Mouse (Mus musculus) liver, embryonic 14.5 days (tissue): ENCODE measurements around the gene Gale. TPM values are rescaled to one million over a fixed set of nuclear protein-coding genes. Genes with fewer than 3 reads are reported as not detected.

Source experiments
- ATAC-seq: fragments of 200-750 bp; cut with Nextera tagmentation; 2 replicates; pipeline ENCODE4 v1.8.0; 2017; ENCODE audit warnings: moderate number of reproducible peaks, mild to moderate bottlenecking, moderate library complexity; ENCODE audit not compliant: insufficient read depth
- DNase-seq, 3 experiments: peaks; one replicate each; pipeline ENCODE4 v3.0.0-alpha.2; 2012 to 2013; ENCODE audit warnings: low read depth in 3 of 3, low spot score in 3 of 3
- H3K27ac ChIP-seq: fragments of 300-500 bp; sonication (generic); 2 replicates; pipeline ENCODE4 v1.5.1; 2014; ENCODE audit warnings: moderate library complexity, mild to moderate bottlenecking, control low read depth, inconsistent platforms
- H3K27me3 ChIP-seq: fragments of 300-500 bp; sonication (generic); 2 replicates; pipeline ENCODE4 v1.6.1; 2014; ENCODE audit warnings: mild to moderate bottlenecking, low read length, moderate library complexity; ENCODE audit not compliant: control insufficient read depth, insufficient read depth
- H3K36me3 ChIP-seq: fragments of 300-500 bp; sonication (generic); replicated peaks from 2 replicates; pipeline ENCODE4 v1.6.1; 2014; ENCODE audit warnings: low read depth; ENCODE audit not compliant: control insufficient read depth, insufficient read depth
- H3K4me1 ChIP-seq, 2 experiments: fragments of 200-500 bp in 1 of 2; fragments of 300-500 bp in 1 of 2; sonication (generic) in 1 of 2; replicated peaks; 2 replicates each; pipeline ENCODE4 v1.6.1; 2012 to 2014; ENCODE audit warnings: antibody characterized with exemption in 1 of 2, inconsistent platforms in 1 of 2, low read length in 1 of 2; ENCODE audit not compliant: control insufficient read depth in 2 of 2, insufficient read depth in 2 of 2
- H3K4me2 ChIP-seq: fragments of 300-500 bp; sonication (generic); 2 replicates; pipeline ENCODE4 v1.6.1; 2014; ENCODE audit warnings: low read depth, mild to moderate bottlenecking, control low read depth, moderate library complexity
- H3K4me3 ChIP-seq, 2 experiments: fragments of 200-500 bp in 1 of 2; fragments of 300-500 bp in 1 of 2; sonication (generic) in 1 of 2; 2 replicates each; pipeline ENCODE4 v1.5.1; 2012 to 2014; ENCODE audit warnings: low read depth in 2 of 2, low read length in 2 of 2, mild to moderate bottlenecking in 2 of 2, control low read depth in 1 of 2, inconsistent platforms in 1 of 2, moderate library complexity in 1 of 2; ENCODE audit not compliant: insufficient read depth in 1 of 2
- H3K9ac ChIP-seq: fragments of 300-500 bp; sonication (generic); replicated peaks from 2 replicates; pipeline ENCODE4 v1.6.1; 2014; ENCODE audit warnings: mild to moderate bottlenecking, control low read depth, moderate library complexity
- H3K9me3 ChIP-seq: fragments of 300-500 bp; sonication (generic); 2 replicates; pipeline ENCODE4 v1.6.1; 2016; ENCODE audit warnings: low read length, mixed read lengths; ENCODE audit not compliant: control insufficient read depth
- CTCF ChIP-seq: IDR thresholded peaks from 2 replicates; pipeline ENCODE4 v1.5.1; 2016; ENCODE audit warnings: antibody characterized with exemption, low read depth, control low read depth
- EP300 ChIP-seq: IDR thresholded peaks from 2 replicates; pipeline ENCODE4 v1.6.1; 2016; ENCODE audit warnings: antibody characterized with exemption, low read depth
- WGBS: fragments of 180-500 bp; shearing (Covaris S2); extraction: QIAGEN DNeasy Blood & Tissue Kit; methylation state at CpG from one replicate; pipeline ENCODE4 v1.1.7; 2014; ENCODE audit not compliant: insufficient replicate concordance; 5-methylcytosine and 5-hydroxymethylcytosine counted together
- polyA plus RNA-seq, 2 experiments: library from polyadenylated mRNA; depleted of rRNA in 1 of 2; stranded (reverse) in 1 of 2; unstranded in 1 of 2; fragments of >200 nt; fragmentation: Nextera tagmentation in 1 of 2; extraction: Ambion mirVana in 1 of 2; gene quantifications; 2 replicates each; pipeline versions ENCODE4 v1.2.1 to v1.2.3; 2012 to 2014

Gale gene
- polyA plus RNA-seq, 2 experiments, result 22.8 to 38.0 TPM

GRCm38 (mm10) chr4:135921257-135922120 is 42.0 kb upstream of the Gale start:
- WGBS, result 8% methylated on average over 26 of the region's 26 CpGs
- peaks cover 4 to 18% of the 10 kb centered on the region in 2 experiments; a peak in 3 of 4 replicates for H3K4me1 ChIP-seq
- DNase-seq, result no peak
- H3K4me3 ChIP-seq, result peak overlapping the region; percentile 74 to 95
- no peaks in the 10 kb centered on the region for H3K9me3 ChIP-seq
- peak overlapping the region; percentile 93 for H3K4me2 ChIP-seq
- no peak; the same call in 1 of the 2 replicates for ATAC-seq
- H3K36me3 ChIP-seq, result no peaks in the 10 kb centered on the region
- TF ChIP-seq EP300 (no peak), CTCF (no peak)
- H3K9ac ChIP-seq, result peak overlapping the region; percentile 69
- no peaks in the 10 kb centered on the region for H3K27me3 ChIP-seq
- no peak overlapping the region for H3K27ac ChIP-seq

- H3K4me3 ChIP-seq, result peak overlapping the region in 1 of 2 experiments; percentile 74; a peak in 2 of 4 replicates
- no peaks in the 10 kb centered on the region for H3K9me3 ChIP-seq
- no peaks in the 10 kb centered on the region for H3K36me3 ChIP-seq
- H3K27me3 ChIP-seq, result no peaks in the 10 kb centered on the region
- TF ChIP-seq EP300 (no peak), CTCF (no peak)
- DNase-seq (no peak), ATAC-seq (no peak)
- H3K27ac ChIP-seq, result no peak overlapping the region
- H3K9ac ChIP-seq, result no peak overlapping the region
- WGBS, result 71% methylated on average over 1 of the region's 1 CpGs
- peak overlapping the region; percentile 93 for H3K4me2 ChIP-seq
- peaks cover 4 to 18% of the 10 kb centered on the region in 2 experiments; a peak in 3 of 4 replicates for H3K4me1 ChIP-seq
Measured at GRCm38 (mm10) chr4:135922190-135922589, 41.3 kb upstream of the Gale start.

GRCm38 (mm10) chr4:135924418-135924817 is 39.1 kb upstream of the Gale start:
- Histone ChIP-seq H3K27me3 (no peaks in the 10 kb centered on the region), H3K4me3 (no peak overlapping the region), H3K4me2 (no peak overlapping the region), H3K9ac (no peak overlapping the region), H3K9me3 (no peaks in the 10 kb centered on the region), H3K27ac (no peak overlapping the region), H3K4me1 (peaks cover 4 to 13% of the 10 kb centered on the region in 2 experiments; a peak in 3 of 4 replicates), H3K36me3 (no peaks in the 10 kb centered on the region)
- WGBS, result 72% methylated on average over 2 of the region's 2 CpGs
- ATAC-seq (no peak), DNase-seq (no peak)
- TF ChIP-seq EP300, result no peak

DNA sequence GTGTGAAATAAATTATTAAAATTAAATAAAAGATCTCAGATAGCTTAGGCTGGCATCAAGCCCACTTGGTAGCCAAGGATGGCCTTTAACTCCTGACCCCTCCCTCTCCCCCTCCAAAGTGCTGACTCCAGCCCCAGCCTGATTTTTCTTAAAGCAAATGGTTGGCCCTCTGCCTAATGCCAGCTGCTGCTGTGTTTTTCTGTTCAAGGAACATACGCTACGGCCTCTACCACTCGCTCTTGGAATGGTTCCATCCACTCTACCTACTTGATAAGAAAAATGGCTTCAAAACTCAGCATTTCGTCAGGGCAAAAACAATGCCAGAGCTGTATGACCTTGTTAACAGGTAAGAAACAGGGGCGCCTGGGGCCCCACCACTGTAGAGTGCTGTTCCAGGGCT is 38.2 kb upstream of the Gale start:
- no peak overlapping the region for H3K4me2 ChIP-seq
- no peak overlapping the region for H3K27ac ChIP-seq
- DNase-seq, result no peak
- no peaks in the 10 kb centered on the region for H3K36me3 ChIP-seq
- WGBS, result 82% methylated on average over 5 of the region's 5 CpGs
- peaks cover 4 to 13% of the 10 kb centered on the region in 2 experiments; a peak in 3 of 4 replicates for H3K4me1 ChIP-seq
- TF ChIP-seq CTCF, result no peak
- no peak for TF ChIP-seq EP300
- no peak overlapping the region for H3K4me3 ChIP-seq
- no peak overlapping the region for H3K9ac ChIP-seq
- H3K27me3 ChIP-seq, result no peaks in the 10 kb centered on the region
- no peaks in the 10 kb centered on the region for H3K9me3 ChIP-seq
- ATAC-seq, result no peak

- ATAC-seq, result no peak
- H3K36me3 ChIP-seq, result no peaks in the 10 kb centered on the region
Measured at GRCm38 (mm10) chr4:135926195-135926808, 37.2 kb upstream of the Gale start.

More at GRCm38 (mm10) chr4:135926195-135926808, 37.2 kb upstream of the Gale start:
- no peak overlapping the region for H3K4me2 ChIP-seq
- H3K9me3 ChIP-seq, result no peaks in the 10 kb centered on the region
- TF ChIP-seq EP300, result no peak
- no peak for TF ChIP-seq CTCF
- DNase-seq, result no peak
- H3K27ac ChIP-seq, result no peak overlapping the region
- 69% methylated on average over 10 of the region's 10 CpGs for WGBS
- no peak overlapping the region for H3K4me3 ChIP-seq
- H3K4me1 ChIP-seq, result peaks cover 4 to 12% of the 10 kb centered on the region in 2 experiments; a peak in 3 of 4 replicates
- H3K9ac ChIP-seq, result no peak overlapping the region
- no peaks in the 10 kb centered on the region for H3K27me3 ChIP-seq
